In the genomic region with DNA sequence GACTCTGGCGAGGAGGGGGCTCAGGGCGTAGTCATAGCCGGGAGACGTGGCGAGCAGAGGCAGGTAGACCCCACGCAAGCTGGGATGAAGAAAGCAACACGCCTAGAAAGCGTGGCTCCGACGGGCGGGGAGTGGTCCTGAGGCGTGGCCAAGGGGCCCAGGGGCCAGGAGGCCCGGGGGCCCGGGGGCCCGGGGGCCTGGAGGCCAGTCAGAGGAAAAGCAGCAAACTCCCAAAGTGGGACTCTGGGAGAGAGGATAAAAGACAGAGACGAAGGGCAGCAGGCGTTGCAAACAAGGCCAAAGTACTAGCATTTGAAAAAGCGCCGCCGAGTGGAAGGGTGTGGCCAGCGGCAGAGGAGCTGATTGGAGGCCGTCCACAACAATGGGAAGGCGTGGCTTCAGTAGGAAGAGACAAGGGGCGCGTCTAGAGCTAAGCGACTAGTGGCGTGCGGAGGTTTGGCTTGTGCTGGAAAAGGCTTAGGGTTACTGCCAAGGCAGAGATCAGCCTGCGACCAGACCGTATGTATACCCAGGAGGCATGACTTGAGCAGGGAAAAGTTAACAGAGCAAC, we compare ENCODE assay signal across 8 mouse cellular contexts. TPM values are rescaled to one million over a fixed set of nuclear protein-coding genes. Genes with fewer than 3 reads are reported as not detected.
DNase-seq lines count a peak whose midpoint lies in the region; ATAC-seq and TF ChIP-seq lines count a peak whose summit lies in the region.

No protein-coding gene starts in this region.

- no peaks in the 10 kb centered on the region for H3K27me3 ChIP-seq in heart, embryonic 13.5 days (replicated peaks)
- no peaks in the 10 kb centered on the region for H3K27me3 ChIP-seq in kidney, postnatal 0 days (ENCODE audit: insufficient read depth, low read length)
- H3K27me3 ChIP-seq in liver, postnatal 0 days (ENCODE audit: insufficient read depth, low read length): no peaks in the 10 kb centered on the region
- no peaks in the 10 kb centered on the region for H3K27me3 ChIP-seq in neural tube, embryonic 13.5 days

- H3K4me3 ChIP-seq in heart, embryonic 13.5 days: peak overlapping the region; percentile 95
- peak overlapping the region; percentile 90 for H3K4me3 ChIP-seq in kidney, postnatal 0 days (replicated peaks; ENCODE audit: low read depth, low read length)
- H3K4me3 ChIP-seq in liver, postnatal 0 days (ENCODE audit: low read depth, low read length): peak overlapping the region; percentile 95
- peak overlapping the region; percentile 93 for H3K4me3 ChIP-seq in neural tube, embryonic 13.5 days

- no peaks in the 10 kb centered on the region for H3K9me3 ChIP-seq in heart, embryonic 13.5 days
- H3K9me3 ChIP-seq in kidney, postnatal 0 days (replicated peaks; ENCODE audit: low read length): no peaks in the 10 kb centered on the region
- no peaks in the 10 kb centered on the region for H3K9me3 ChIP-seq in liver, postnatal 0 days (ENCODE audit: low read length)
- H3K9me3 ChIP-seq in neural tube, embryonic 13.5 days: no peaks in the 10 kb centered on the region

- WGBS in heart, embryonic 13.5 days: 1% methylated on average over 30 of the region's 30 CpGs
- WGBS in kidney, postnatal 0 days: 0% methylated on average over 30 of the region's 30 CpGs
- under 1% methylated on average over 30 of the region's 30 CpGs for WGBS in liver, postnatal 0 days (ENCODE audit: insufficient replicate concordance)
- WGBS in neural tube, embryonic 13.5 days: under 1% methylated on average over 30 of the region's 30 CpGs

- TF ChIP-seq EP300 in liver, postnatal 0 days (IDR thresholded peaks at IDR 0.05; ENCODE audit: low read depth): 0 out of 2 replicates have a peak, but pooled peaks have one; percentile 12

- peaks cover 41% of the 10 kb centered on the region for H3K4me1 ChIP-seq in heart, embryonic 13.5 days
- H3K4me1 ChIP-seq in kidney, postnatal 0 days (replicated peaks; ENCODE audit: insufficient read depth, low read length): peaks cover 6% of the 10 kb centered on the region; the same call in 1 of the 2 replicates
- peaks cover 20% of the 10 kb centered on the region for H3K4me1 ChIP-seq in liver, postnatal 0 days (ENCODE audit: insufficient read depth)
- H3K4me1 ChIP-seq in neural tube, embryonic 13.5 days (replicated peaks): peaks cover 43% of the 10 kb centered on the region

- peak overlapping the region; percentile 97 for H3K27ac ChIP-seq in heart, embryonic 13.5 days (replicated peaks)
- H3K27ac ChIP-seq in kidney, postnatal 0 days: peak overlapping the region; percentile 93
- peak overlapping the region; percentile 95 for H3K27ac ChIP-seq in liver, postnatal 0 days (ENCODE audit: low read depth)
- peak overlapping the region; percentile 94 for H3K27ac ChIP-seq in neural tube, embryonic 13.5 days (replicated peaks)

- peak; percentile 78 to 85 for DNase-seq in CD8-positive naive resting alpha-beta T cell, adult 2 months (ENCODE audit: low read depth in 2 of 2, low spot score in 2 of 2)
- peak; percentile 66 to 72 for DNase-seq in adrenal gland, postnatal 4 days (ENCODE audit: low spot score in 2 of 2)
- peak; percentile 98 for DNase-seq in kidney, postnatal 0 days (ENCODE audit: low spot score)
- peak; percentile 88 for DNase-seq in liver, postnatal 0 days
- DNase-seq in thymus, postnatal 0 days (ENCODE audit: low spot score): peak; percentile 95

- H3K9ac ChIP-seq in heart, embryonic 13.5 days: peak overlapping the region; percentile 98
- peak overlapping the region; percentile 79 for H3K9ac ChIP-seq in kidney, postnatal 0 days (ENCODE audit: low read depth, low read length)
- H3K9ac ChIP-seq in liver, postnatal 0 days (replicated peaks): peak overlapping the region; percentile 92
- peak overlapping the region; percentile 89 for H3K9ac ChIP-seq in neural tube, embryonic 13.5 days

- TF ChIP-seq CTCF in kidney, postnatal 0 days (IDR thresholded peaks at IDR 0.05; ENCODE audit: low read depth): peak; percentile 26; the same call in 1 of the 2 replicates
- TF ChIP-seq CTCF in liver, postnatal 0 days (IDR thresholded peaks at IDR 0.05; ENCODE audit: low read depth): no peak; the same call in 1 of the 2 replicates

- ATAC-seq in erythroid progenitor cell, adult 5-6 weeks (replicated peaks; ENCODE audit: low FRiP score, poor library complexity, severe bottlenecking): peak; percentile 71
- peak; percentile 69 for ATAC-seq in heart, embryonic 13.5 days (ENCODE audit: extremely low read depth, insufficient number of reproducible peaks, low FRiP score, low TSS enrichment)
- peak; percentile 82 for ATAC-seq in kidney, postnatal 0 days (replicated peaks; ENCODE audit: low FRiP score, low read depth)
- ATAC-seq in liver, postnatal 0 days: peak; percentile 77
- ATAC-seq in neural tube, embryonic 13.5 days (ENCODE audit: low read depth): peak; percentile 88

- peak overlapping the region; percentile 100 for H3K4me2 ChIP-seq in heart, embryonic 13.5 days
- H3K4me2 ChIP-seq in kidney, postnatal 0 days (ENCODE audit: low read length): peak overlapping the region; percentile 77
- peak overlapping the region; percentile 90 for H3K4me2 ChIP-seq in liver, postnatal 0 days (ENCODE audit: low read depth, low read length)
- peak overlapping the region; percentile 100 for H3K4me2 ChIP-seq in neural tube, embryonic 13.5 days

- peaks cover 39% of the 10 kb centered on the region for H3K36me3 ChIP-seq in heart, embryonic 13.5 days
- peaks cover 21% of the 10 kb centered on the region for H3K36me3 ChIP-seq in kidney, postnatal 0 days (ENCODE audit: insufficient read depth, low read length)
- peaks cover 26% of the 10 kb centered on the region for H3K36me3 ChIP-seq in liver, postnatal 0 days (replicated peaks; ENCODE audit: insufficient read depth, low read length)
- peaks cover 40% of the 10 kb centered on the region for H3K36me3 ChIP-seq in neural tube, embryonic 13.5 days

RNA-seq across cellular contexts. Expression of a gene that starts 0.3 kb away (rescaled TPM):
- total RNA-seq in adrenal gland, postnatal 4 days (2021): 100 to 1,000 TPM; 271 to 275 TPM
- total RNA-seq in erythroid progenitor cell, adult 5-6 weeks (2015; ENCODE audit: low replicate concordance): 158 and 182 TPM in 2 replicates
- 36.3 and 42.1 TPM in 2 replicates for total RNA-seq in erythroid progenitor cell, adult 5-6 weeks (2017; ENCODE audit: low replicate concordance)
- polyA plus RNA-seq in heart, embryonic 13.5 days (2015; fragmentation: Nextera tagmentation; extraction: Ambion mirVana): 327 and 367 TPM in 2 replicates
- 446 and 511 TPM in 2 replicates for polyA plus RNA-seq in kidney, postnatal 0 days (2015; fragmentation: Nextera tagmentation; extraction: Ambion mirVana)
- 245 and 257 TPM in 2 replicates for polyA plus RNA-seq in liver, postnatal 0 days (2015; fragmentation: Nextera tagmentation; extraction: Ambion mirVana)
- 479 and 545 TPM in 2 replicates for polyA plus RNA-seq in neural tube, embryonic 13.5 days (2015; fragmentation: Nextera tagmentation; extraction: Ambion mirVana)
- polyA plus RNA-seq in thymus, postnatal 0 days (2015; fragmentation: Nextera tagmentation; extraction: Ambion mirVana): 658 and 685 TPM in 2 replicates

RNA-seq across cellular contexts. Expression of a gene that starts 1.6 kb away (rescaled TPM):
- 10 to 100 TPM; 31.6 to 32.7 TPM for total RNA-seq in adrenal gland, postnatal 4 days (2021)
- 21.3 and 21.8 TPM in 2 replicates for total RNA-seq in erythroid progenitor cell, adult 5-6 weeks (2015; ENCODE audit: low replicate concordance)
- 4.6 and 11.6 TPM in 2 replicates for total RNA-seq in erythroid progenitor cell, adult 5-6 weeks (2017; ENCODE audit: low replicate concordance)
- polyA plus RNA-seq in heart, embryonic 13.5 days (2015; fragmentation: Nextera tagmentation; extraction: Ambion mirVana): 14.9 and 15.7 TPM in 2 replicates
- 16.0 and 17.9 TPM in 2 replicates for polyA plus RNA-seq in kidney, postnatal 0 days (2015; fragmentation: Nextera tagmentation; extraction: Ambion mirVana)
- 7.1 and 7.3 TPM in 2 replicates for polyA plus RNA-seq in liver, postnatal 0 days (2015; fragmentation: Nextera tagmentation; extraction: Ambion mirVana)
- 16.0 and 16.2 TPM in 2 replicates for polyA plus RNA-seq in neural tube, embryonic 13.5 days (2015; fragmentation: Nextera tagmentation; extraction: Ambion mirVana)
- 149 and 159 TPM in 2 replicates for polyA plus RNA-seq in thymus, postnatal 0 days (2015; fragmentation: Nextera tagmentation; extraction: Ambion mirVana)

RNA-seq across cellular contexts. Expression of a gene that starts 8.9 kb away (rescaled TPM):
- total RNA-seq in adrenal gland, postnatal 4 days (2021): 10 to 100 TPM; 23.4 to 23.6 TPM
- 4.2 and 10.1 TPM in 2 replicates for total RNA-seq in erythroid progenitor cell, adult 5-6 weeks (2015; ENCODE audit: low replicate concordance)
- 6.3 and 8.5 TPM in 2 replicates for total RNA-seq in erythroid progenitor cell, adult 5-6 weeks (2017; ENCODE audit: low replicate concordance)
- polyA plus RNA-seq in heart, embryonic 13.5 days (2015; fragmentation: Nextera tagmentation; extraction: Ambion mirVana): 47.5 and 53.1 TPM in 2 replicates
- 41.5 and 44.1 TPM in 2 replicates for polyA plus RNA-seq in kidney, postnatal 0 days (2015; fragmentation: Nextera tagmentation; extraction: Ambion mirVana)
- 15.0 and 15.5 TPM in 2 replicates for polyA plus RNA-seq in liver, postnatal 0 days (2015; fragmentation: Nextera tagmentation; extraction: Ambion mirVana)
- 55.4 and 58.9 TPM in 2 replicates for polyA plus RNA-seq in neural tube, embryonic 13.5 days (2015; fragmentation: Nextera tagmentation; extraction: Ambion mirVana)
- polyA plus RNA-seq in thymus, postnatal 0 days (2015; fragmentation: Nextera tagmentation; extraction: Ambion mirVana): 54.9 and 56.7 TPM in 2 replicates

Comparison
In these comparisons a context has a peak if more than half of its experiments do, and no peak if none do; other contexts are left out.
1. Peak in every context shown above with its lines: DNase-seq, ATAC-seq, H3K4me3 ChIP-seq and H3K27ac ChIP-seq.